Mouse (Mus musculus) testis, adult 2 months (tissue): ENCODE measurements around the gene Prkn. TPM values are rescaled to one million over a fixed set of nuclear protein-coding genes. Genes with fewer than 3 reads are reported as not detected.

ENCODE experiments used
- H3K27ac ChIP-seq: fragments of 200-500 bp; 2 replicates; pipeline ENCODE4 v1.5.1; 2012; ENCODE audit warnings: low read depth, low read length; ENCODE audit not compliant: control insufficient read depth, insufficient read depth
- H3K27me3 ChIP-seq: fragments of 200-500 bp; 2 replicates; pipeline ENCODE4 v1.6.1; 2012; ENCODE audit warnings: mild to moderate bottlenecking, low read length, moderate library complexity; ENCODE audit not compliant: control insufficient read depth, insufficient read depth
- H3K36me3 ChIP-seq: fragments of 200-500 bp; 2 replicates; pipeline ENCODE4 v1.6.1; 2012; ENCODE audit warnings: mild to moderate bottlenecking, low read length; ENCODE audit not compliant: control insufficient read depth, insufficient read depth
- H3K4me1 ChIP-seq: fragments of 200-500 bp; 2 replicates; pipeline ENCODE4 v1.6.1; 2012; ENCODE audit warnings: low read length; ENCODE audit not compliant: control insufficient read depth, insufficient read depth
- H3K4me3 ChIP-seq: fragments of 200-500 bp; 2 replicates; pipeline ENCODE4 v1.5.1; 2012; ENCODE audit warnings: low read depth, mild to moderate bottlenecking, low read length, moderate library complexity, mixed read lengths; ENCODE audit not compliant: control insufficient read depth
- CTCF ChIP-seq: fragments of 200-500 bp; IDR thresholded peaks from 2 replicates; pipeline ENCODE4 v1.5.1; 2012; ENCODE audit warnings: low read depth, mild to moderate bottlenecking, inconsistent platforms, low read length, moderate library complexity; ENCODE audit not compliant: control insufficient read depth, insufficient read depth, insufficient replicate concordance
- POLR2A ChIP-seq: fragments of 200-500 bp; IDR thresholded peaks from 2 replicates; pipeline ENCODE4 v1.6.1; 2012; ENCODE audit warnings: low read depth, mild to moderate bottlenecking, inconsistent platforms, low read length, moderate library complexity; ENCODE audit not compliant: control insufficient read depth
- polyA plus RNA-seq: library from polyadenylated mRNA; depleted of rRNA; stranded (reverse); fragments of >200 nt; gene quantifications from 2 replicates; pipeline ENCODE4 v1.2.3, GENCODE M21; 2012

Prkn gene
- polyA plus RNA-seq, 1 experiment, result 13.2 TPM

DNA sequence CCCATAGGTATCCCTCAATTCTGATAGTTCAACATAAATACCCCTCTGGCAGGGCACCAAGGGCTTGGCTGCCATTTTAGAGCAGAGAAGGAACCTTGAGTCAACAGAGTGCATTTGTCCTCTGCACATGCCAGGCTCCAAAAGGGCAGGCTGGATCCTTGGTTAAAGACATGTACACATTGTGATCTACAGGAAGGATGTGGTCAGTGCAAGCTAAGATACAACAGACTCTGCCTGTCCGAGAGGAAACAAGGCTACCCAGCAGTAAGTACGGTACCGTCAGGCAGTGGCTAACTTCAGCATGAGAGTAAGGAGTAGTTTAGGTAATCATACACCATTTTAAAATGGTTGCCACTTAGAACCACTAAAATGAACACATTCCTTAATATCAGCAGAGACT, 884.0 kb downstream of the Prkn start:
- Histone ChIP-seq H3K36me3 (no peaks in the 10 kb centered on the region), H3K27ac (no peak overlapping the region), H3K4me3 (no peak overlapping the region), H3K4me1 (no peaks in the 10 kb centered on the region), H3K27me3 (no peaks in the 10 kb centered on the region)
- no peak for TF ChIP-seq CTCF
- no peak for TF ChIP-seq POLR2A

GRCm38 (mm10) chr17:11727101-11727500, 886.9 kb downstream of the Prkn start:
- H3K27me3 ChIP-seq, result no peaks in the 10 kb centered on the region
- H3K36me3 ChIP-seq, result no peaks in the 10 kb centered on the region
- H3K4me1 ChIP-seq, result no peaks in the 10 kb centered on the region
- H3K27ac ChIP-seq, result no peak overlapping the region
- no peak overlapping the region for H3K4me3 ChIP-seq
- no peak for TF ChIP-seq CTCF
- no peak for TF ChIP-seq POLR2A

- no peaks in the 10 kb centered on the region for H3K4me1 ChIP-seq
- H3K27ac ChIP-seq, result no peak overlapping the region
- no peak overlapping the region for H3K4me3 ChIP-seq
- no peaks in the 10 kb centered on the region for H3K36me3 ChIP-seq
- TF ChIP-seq POLR2A, result no peak
- no peak for TF ChIP-seq CTCF
- H3K27me3 ChIP-seq, result no peaks in the 10 kb centered on the region
Observed at GRCm38 (mm10) chr17:11728294-11728693, 888.1 kb downstream of the Prkn start.

- Histone ChIP-seq H3K27ac (no peak overlapping the region), H3K4me1 (no peaks in the 10 kb centered on the region; the same call in 1 of the 2 replicates), H3K4me3 (no peak overlapping the region), H3K36me3 (no peaks in the 10 kb centered on the region), H3K27me3 (no peaks in the 10 kb centered on the region)
- TF ChIP-seq POLR2A (no peak), CTCF (no peak)
Observed at GRCm38 (mm10) chr17:11730656-11731594, 890.7 kb downstream of the Prkn start.

- no peaks in the 10 kb centered on the region; the same call in 1 of the 2 replicates for H3K4me1 ChIP-seq
- no peaks in the 10 kb centered on the region for H3K27me3 ChIP-seq
- no peak overlapping the region for H3K4me3 ChIP-seq
- H3K27ac ChIP-seq, result no peak overlapping the region
- no peak for TF ChIP-seq POLR2A
- no peak for TF ChIP-seq CTCF
- H3K36me3 ChIP-seq, result no peaks in the 10 kb centered on the region
Observed at GRCm38 (mm10) chr17:11735158-11735877, 895.1 kb downstream of the Prkn start.

- TF ChIP-seq CTCF (no peak), POLR2A (no peak)
- Histone ChIP-seq H3K27me3 (no peaks in the 10 kb centered on the region), H3K4me3 (no peak overlapping the region), H3K4me1 (no peaks in the 10 kb centered on the region; the same call in 1 of the 2 replicates), H3K27ac (no peak overlapping the region), H3K36me3 (no peaks in the 10 kb centered on the region)
Observed at GRCm38 (mm10) chr17:11736531-11736930, 896.3 kb downstream of the Prkn start.

- no peaks in the 10 kb centered on the region for H3K27me3 ChIP-seq
- no peaks in the 10 kb centered on the region for H3K36me3 ChIP-seq
- H3K27ac ChIP-seq, result no peak overlapping the region
- no peak overlapping the region for H3K4me3 ChIP-seq
- TF ChIP-seq CTCF (no peak), POLR2A (no peak)
- H3K4me1 ChIP-seq, result no peaks in the 10 kb centered on the region; the same call in 1 of the 2 replicates
Observed at GRCm38 (mm10) chr17:11737905-11738304, 897.7 kb downstream of the Prkn start.
